ENCODE assay signal across 29 mouse cellular contexts in genomic region chr3:81985100-81985499, GRCm38 (mm10). TPM values are rescaled to one million over a fixed set of nuclear protein-coding genes. Genes with fewer than 3 reads are reported as not detected.
"Had no signal": no experiment of that assay in that cellular context is flagged by ENCODE, and none has a peak within 500 bp of the region (broad histone marks: within the 10 kb centered on the region; RNA-seq: fewer than 3 reads in every experiment).

No protein-coding gene starts in this region.

- H3K27ac ChIP-seq: heart, adult 2 months; heart, embryonic 13.5 days; heart, embryonic 15.5 days; hindbrain, embryonic 13.5 days; hindbrain, embryonic 15.5 days; hindbrain, postnatal 0 days; kidney, embryonic 15.5 days; kidney, postnatal 0 days; limb, embryonic 13.5 days; limb, embryonic 15.5 days; liver, embryonic 14.5 days had no signal

- DNase-seq: gastrocnemius, postnatal 14 days; gastrocnemius, postnatal 36 days; heart, adult 11 months; heart, adult 2 months; heart, postnatal 14 days; heart, postnatal 36 days; kidney, adult 11 months; kidney, adult 2 months; kidney, adult 9 months; kidney, postnatal 14 days; kidney, postnatal 36 days; left cerebral cortex, postnatal 4 days; lung, adult 18-20 months had no signal

- H3K27me3 ChIP-seq: heart, embryonic 13.5 days; heart, embryonic 15.5 days; hindbrain, embryonic 13.5 days; hindbrain, embryonic 15.5 days; kidney, embryonic 15.5 days; limb, embryonic 13.5 days; limb, embryonic 15.5 days had no signal

- H3K9ac ChIP-seq: heart, embryonic 13.5 days; heart, embryonic 15.5 days; hindbrain, embryonic 13.5 days; hindbrain, embryonic 15.5 days; kidney, embryonic 15.5 days; limb, embryonic 13.5 days; limb, embryonic 15.5 days; liver, embryonic 14.5 days had no signal

- H3K4me3 ChIP-seq: heart, adult 2 months; heart, embryonic 13.5 days; heart, embryonic 15.5 days; hindbrain, embryonic 13.5 days; hindbrain, embryonic 15.5 days; kidney, embryonic 15.5 days; limb, embryonic 13.5 days; limb, embryonic 15.5 days had no signal

- H3K4me2 ChIP-seq: heart, embryonic 11.5 days; heart, embryonic 13.5 days; heart, embryonic 15.5 days; hindbrain, embryonic 13.5 days; hindbrain, embryonic 15.5 days; kidney, embryonic 15.5 days; limb, embryonic 13.5 days; limb, embryonic 15.5 days; liver, embryonic 11.5 days had no signal

- H3K4me1 ChIP-seq: hindbrain, embryonic 15.5 days; kidney, embryonic 15.5 days; limb, embryonic 13.5 days; limb, embryonic 15.5 days had no signal

- ATAC-seq: hindbrain, postnatal 0 days; intestine, embryonic 16.5 days had no signal

- H3K9me3 ChIP-seq: heart, embryonic 13.5 days; heart, embryonic 15.5 days; hindbrain, embryonic 13.5 days; hindbrain, embryonic 15.5 days; kidney, embryonic 15.5 days; limb, embryonic 13.5 days; limb, embryonic 15.5 days had no signal

- H3K36me3 ChIP-seq: heart, embryonic 13.5 days; heart, embryonic 15.5 days; hindbrain, embryonic 13.5 days; hindbrain, embryonic 15.5 days; kidney, embryonic 15.5 days; limb, embryonic 13.5 days; limb, embryonic 15.5 days had no signal

RNA-seq across cellular contexts. Expression of gene Asic5, which starts 3.0 kb away (rescaled TPM):
- polyA plus RNA-seq: heart, adult 2 months; heart, embryonic 11.5 days; heart, embryonic 13.5 days; heart, embryonic 15.5 days; heart, postnatal 0 days; hindbrain, embryonic 11.5 days; hindbrain, embryonic 13.5 days; hindbrain, embryonic 15.5 days; hindbrain, postnatal 0 days; kidney, adult 2 months; kidney, embryonic 15.5 days; limb, embryonic 11.5 days; limb, embryonic 13.5 days; limb, embryonic 15.5 days; liver, embryonic 11.5 days; liver, embryonic 14.5 days had no signal

RNA-seq across cellular contexts. Expression of gene Tdo2, which starts 9.1 kb away (rescaled TPM):
- polyA plus RNA-seq: heart, adult 2 months; kidney, adult 2 months had no signal
